Mouse (Mus musculus) lung, postnatal 25 days (tissue): Measurements from ENCODE around the gene Syne4.

Experiments
- DNase-seq: peaks from one replicate; pipeline ENCODE4 v3.0.0; 2022; ENCODE audit warnings: low spot score

Gene Syne4

DNA sequence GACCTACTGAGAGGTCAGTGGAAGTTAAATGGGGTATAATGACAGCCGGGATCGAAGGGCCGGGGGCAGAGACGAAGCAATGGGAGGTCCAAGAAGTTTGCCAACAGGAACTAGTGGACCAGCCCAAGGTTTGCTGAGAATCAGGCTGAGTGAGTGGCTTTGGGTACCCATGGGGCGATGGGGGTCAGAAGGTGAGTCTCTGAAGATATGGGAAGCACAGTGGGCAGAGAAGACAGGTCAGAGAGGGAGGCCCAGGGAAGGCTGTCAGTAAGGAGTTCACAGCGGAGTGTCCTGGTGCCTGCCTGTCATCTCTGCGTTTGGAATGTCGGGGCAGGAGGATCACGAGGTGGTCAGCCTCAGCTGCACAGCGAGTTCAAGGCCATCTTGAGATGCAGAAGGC is 13.8 kb downstream of the Syne4 start:
- no peak for DNase-seq

DNA sequence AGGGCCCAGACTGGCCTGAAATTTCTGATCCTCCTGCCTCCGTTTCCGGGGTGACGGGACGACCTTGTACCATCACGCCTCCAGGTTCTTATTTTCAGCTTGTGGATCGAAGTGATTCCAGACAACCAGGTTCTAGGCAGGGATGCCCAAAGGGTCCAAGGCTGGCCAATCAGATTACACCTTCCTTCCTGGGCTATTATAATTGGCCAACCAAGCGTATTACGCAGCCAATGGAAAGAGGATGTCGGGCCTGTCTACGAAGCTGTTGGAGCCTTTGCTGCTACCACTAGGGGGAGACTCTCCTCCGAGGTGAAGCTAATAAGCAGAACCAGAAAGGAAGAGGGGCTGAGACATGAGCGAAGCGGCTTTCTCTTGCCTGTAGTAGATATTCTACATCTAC is 17.3 kb downstream of the Syne4 start:
- DNase-seq = peak; percentile 77

DNA sequence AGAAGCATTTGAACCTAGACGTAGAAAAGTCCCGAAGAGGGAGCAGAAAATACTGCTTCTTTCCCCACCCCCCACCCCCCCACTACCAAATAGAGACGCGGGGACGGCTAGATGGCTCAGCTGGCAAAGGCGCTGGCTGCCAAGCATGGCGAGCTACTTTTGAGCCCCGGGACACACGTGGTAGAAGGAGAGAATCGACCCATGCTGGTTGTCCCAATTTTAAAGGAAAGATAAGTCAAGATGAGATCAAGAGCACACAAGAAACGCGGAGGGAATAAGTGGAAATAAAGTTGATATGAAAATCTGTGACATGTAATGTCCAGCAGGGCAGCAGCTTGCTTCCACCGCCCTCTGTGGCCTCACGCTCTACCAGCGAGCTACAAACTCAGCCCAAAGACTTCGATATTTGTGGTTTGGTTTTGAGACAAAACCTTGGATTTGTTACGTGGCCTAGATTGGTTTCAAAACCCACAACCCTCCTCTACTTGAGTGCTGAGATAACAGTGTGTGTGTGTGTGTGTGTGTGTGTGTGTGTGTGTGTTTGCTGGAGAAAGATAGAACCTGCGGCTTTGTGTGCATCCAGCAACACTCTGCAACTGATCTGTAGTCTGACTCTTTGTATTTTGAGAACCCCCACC is 18.1 kb downstream of the Syne4 start:
- no peak for DNase-seq

DNA sequence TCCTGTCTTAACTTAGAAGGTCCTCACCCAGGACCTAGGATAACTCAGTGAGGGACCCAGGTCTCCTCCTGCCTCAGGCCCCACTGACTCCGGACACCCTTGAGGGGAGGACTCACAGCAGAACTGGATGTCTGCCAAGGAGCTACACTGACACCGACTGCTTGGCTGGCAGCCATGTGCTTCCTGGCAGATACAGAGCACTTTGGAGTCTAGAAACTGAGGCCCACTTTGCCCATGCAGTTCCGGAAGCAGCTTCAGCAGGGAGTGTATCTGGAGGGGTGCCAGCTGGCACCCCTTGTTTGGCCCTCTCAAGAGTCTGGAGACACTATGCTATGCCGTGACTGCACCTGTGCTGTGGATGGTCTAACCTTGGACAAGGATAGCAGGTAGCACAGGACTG is 18.8 kb downstream of the Syne4 start:
- peak; percentile 49 for DNase-seq

DNA sequence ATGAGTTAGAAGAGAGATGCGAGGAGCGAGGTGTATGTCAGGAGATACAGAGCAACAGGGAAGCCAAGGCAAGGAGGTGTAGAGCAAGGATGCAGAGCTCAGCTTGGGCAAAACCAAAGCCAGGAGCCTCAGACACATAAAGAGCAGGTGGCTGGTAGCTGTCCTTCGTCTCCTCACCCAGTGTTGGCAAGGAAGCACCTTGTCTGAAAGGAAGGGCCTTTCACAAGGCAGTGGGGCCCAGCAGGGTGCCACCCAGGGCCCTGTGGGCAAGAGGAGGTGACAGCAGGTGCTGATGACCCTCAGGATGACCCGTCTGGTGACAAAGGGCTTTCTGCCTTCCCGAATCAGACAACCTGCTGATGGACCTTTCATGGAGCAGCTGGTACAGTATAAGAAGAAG is 20.0 kb downstream of the Syne4 start:
- no peak for DNase-seq

DNA sequence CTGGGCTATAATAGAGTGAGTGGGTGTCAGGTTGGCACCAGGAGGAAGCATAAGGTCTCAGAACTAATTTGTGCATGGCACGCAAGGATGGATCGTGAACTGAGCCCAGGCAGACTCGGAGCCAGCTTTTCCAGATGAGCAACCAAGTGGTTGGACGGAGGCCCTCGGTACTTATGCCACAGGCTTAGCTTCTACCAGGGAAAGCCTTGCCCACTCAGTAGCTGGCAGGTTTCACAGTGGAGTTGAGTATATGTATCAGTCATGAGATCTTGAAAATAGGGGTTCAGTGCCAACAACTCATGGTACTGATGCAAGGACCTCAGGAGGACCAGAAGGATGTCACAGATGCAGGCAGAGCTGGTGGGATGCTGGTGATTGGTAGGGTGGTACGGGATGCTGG is 21.1 kb downstream of the Syne4 start:
- DNase-seq = no peak

DNA sequence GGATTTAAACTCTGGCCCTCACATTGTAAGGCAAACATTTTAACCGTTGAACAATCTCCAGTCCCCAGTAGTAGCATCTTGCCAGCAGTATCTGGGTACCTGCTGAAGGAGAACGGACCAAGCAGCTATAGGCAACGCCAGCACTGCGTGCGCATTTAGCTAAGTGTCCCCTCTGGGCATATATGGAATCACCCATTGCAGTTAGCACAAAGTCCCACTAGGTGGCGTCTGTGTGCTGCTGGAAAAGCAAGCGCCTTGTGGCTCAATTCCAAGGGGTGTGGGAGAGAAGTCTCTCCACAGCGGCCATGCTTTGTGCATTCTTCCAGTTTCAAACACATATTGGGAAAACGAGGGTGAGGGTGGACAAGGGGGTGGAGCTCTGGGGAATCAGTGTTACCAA is 21.8 kb downstream of the Syne4 start:
- DNase-seq = peak; percentile 80

DNA sequence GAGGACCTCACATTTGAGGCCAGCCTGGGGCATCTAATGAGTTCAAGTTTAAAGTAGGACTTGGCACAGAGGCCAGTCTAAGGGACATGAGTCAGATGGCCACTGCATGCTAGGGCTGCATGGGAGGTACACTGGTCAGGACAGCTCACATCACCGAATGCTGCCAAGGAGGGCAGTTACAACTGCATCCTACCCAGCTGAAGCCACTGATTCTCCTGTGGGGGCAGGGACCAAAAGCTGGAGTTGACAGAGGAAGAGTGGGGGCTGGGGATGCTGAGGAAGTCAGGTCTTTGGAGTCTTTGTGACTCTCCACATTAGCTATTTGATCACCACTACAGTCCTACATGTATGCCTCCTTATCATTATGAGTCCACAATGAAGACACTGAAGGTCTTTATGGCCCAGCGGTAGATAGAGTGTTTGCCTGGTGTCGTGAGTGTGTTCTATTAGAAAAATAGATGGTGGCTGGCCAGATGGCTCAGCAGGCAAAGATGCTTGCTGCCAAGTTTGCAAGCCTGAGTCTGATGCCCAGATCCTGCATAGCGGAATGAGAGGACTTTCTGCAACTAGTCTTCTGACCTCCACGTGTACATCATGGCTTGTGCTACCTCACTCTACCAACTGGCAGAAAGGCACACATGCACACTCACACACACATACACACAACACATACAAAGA is 25.0 kb downstream of the Syne4 start:
- no peak for DNase-seq

DNA sequence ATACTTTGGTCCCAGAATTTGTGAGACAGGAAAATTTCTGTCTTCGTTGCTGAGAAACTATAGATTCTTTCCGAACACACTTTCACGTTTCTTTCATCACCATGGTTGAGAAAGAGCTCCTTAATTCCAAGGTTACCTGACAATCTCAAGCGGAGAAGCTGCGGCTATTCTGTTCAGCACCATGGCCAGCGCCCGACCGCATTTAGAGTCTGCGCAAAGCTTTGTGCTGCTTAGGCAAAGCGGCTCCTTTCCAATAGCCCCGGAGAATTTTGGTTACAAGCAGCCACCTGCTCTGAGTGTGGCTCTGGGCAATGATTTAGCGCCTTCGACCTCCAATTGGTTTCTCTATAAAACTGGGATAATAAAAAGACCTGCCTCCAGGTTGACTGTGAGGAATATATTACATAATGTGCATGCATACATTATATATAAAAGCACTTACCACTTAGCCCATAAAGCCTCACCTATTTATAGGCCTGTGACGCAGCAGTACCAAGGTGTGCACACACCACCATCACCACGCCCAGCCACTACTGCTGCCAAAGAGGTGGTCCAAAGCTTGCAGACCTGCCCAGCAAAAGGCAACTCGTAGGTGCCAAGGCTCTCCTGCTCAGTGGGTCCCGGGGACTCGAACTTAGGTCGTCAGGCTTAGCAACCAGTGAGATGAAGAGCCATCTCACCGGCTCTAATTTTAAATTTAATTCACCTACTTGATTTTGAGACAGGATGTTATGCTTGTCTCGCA is 32.2 kb downstream of the Syne4 start:
- peak; percentile 34 for DNase-seq

DNA sequence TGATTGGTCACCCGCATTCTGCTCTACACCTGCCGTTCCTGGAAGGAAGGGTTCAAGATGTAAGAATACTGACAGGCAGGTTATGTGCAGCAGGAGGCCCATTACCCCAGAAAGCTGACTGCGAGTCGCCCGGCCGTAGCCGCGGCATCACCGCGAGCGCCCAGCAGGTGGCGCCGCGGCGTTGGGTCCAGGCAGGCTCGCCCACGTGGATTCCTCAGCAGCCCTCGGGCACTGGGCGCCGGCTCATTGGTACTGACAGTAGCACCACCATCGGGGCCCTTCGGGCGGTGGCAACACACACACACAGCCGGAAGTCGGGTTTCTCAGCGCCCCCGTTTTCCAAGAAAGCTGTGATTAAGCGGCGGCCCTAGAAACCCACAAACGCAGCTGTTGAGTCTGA is 33.2 kb downstream of the Syne4 start:
- DNase-seq = peak; percentile 17

DNA sequence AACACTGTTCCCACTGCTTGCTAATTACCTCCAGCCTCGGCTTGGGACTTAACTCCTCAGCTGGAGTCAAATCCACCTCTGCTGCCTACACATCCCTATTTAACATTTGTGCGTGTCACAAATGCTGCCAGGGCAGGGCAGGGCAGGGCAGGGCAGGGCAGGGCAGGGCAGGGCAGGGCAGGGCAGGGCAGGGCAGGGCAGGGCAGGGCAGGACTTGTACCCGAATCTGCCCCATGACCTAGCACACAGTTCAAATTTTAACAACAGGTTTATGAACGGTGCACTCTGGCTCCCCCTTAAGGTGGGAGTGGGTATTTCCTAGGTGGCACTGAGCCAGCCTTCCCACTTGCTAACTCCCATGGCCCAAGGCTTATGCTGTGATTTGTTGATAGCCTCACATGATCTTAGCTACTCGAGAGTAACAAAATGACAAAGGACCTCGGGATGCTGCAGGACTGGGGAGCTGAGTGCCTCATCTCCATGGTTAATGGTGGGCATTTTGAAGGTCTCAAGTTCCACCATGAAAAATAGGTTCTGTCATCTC is 38.7 kb downstream of the Syne4 start:
- peak; percentile 58 for DNase-seq

DNA sequence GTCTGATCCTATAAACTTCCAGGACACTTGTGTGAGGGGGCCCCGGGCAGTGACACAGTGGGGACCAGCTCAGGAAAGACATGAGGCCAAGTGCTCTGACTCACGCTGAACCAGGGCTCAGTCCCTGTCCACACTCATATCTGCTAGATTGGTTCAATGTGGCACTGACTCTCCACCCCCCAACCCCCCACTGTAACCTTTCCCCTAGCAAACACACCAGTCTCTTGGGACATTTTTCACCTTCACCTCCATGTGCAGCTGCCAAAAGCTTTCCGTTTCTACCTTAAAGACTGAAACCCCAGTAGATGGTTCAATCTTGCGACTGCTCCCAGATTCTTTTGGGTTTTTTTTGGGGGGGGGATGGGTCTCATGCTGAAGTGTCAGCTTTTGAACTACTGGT is 39.5 kb downstream of the Syne4 start:
- DNase-seq = no peak

DNA sequence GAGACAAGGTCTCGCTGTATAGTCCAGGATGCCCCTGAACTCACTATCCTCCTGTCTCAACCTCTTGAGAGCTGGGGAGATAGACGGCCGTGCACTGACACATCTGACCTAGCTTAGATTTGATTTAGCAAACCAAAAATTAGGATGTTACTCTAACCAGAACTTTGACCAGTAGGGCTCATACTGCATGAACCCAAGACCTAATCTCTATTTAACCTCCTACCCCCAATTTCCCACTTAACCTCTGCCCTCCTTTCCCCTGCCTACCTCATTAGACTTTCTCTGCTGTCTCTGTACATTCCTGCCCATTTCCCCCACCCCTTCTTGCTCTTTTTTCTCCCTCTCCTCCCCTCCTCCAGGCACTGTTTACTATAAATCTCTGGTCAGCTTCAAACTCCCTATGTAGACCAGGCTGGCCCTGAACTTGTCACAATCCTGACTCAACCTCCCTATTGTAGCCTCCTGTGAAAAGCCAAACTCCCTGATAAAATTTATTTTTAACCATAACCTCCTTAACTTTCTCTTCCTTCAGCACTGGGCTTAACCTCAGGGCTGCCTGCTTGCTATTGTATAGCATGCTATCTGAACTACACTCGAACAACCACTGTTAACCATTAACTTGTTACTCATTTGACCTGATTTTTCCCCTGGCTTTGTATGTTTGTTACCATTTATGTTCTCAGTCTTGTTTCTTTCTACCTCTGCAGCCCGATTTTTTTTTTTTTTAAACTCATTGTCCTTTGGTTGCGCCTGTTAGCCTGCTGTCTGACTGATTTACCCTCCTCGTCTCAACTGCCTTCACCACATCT is 44.0 kb downstream of the Syne4 start:
- no peak for DNase-seq

DNA sequence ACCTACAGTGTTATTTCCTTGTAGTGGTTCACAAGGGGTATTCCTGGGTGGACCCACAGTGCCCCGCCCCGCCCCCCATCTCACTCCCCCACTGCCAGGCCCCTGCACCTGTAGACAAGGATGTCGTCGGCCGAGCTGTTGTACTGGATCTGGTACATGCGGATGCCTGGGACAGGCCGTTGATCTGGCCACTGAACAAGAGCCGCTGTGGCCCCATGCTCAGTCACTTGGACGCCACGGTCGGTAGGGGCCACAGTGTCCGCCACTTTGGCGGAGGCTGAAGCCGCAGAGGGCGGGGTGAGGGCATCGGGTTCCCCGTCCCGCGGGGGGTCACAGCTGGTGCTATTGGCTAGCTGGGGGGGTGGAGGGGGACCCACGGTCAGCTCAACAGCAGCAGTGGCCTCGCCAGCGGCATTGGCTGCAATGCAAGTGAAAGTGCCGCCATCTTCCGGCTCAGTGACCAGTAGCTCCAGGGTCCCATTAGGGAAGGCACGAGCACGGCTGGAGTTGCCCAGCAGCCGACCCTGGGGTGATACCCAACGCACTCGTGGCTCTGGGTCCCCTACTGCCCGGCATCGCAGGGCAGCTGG is 44.8 kb downstream of the Syne4 start:
- DNase-seq = no peak

DNA sequence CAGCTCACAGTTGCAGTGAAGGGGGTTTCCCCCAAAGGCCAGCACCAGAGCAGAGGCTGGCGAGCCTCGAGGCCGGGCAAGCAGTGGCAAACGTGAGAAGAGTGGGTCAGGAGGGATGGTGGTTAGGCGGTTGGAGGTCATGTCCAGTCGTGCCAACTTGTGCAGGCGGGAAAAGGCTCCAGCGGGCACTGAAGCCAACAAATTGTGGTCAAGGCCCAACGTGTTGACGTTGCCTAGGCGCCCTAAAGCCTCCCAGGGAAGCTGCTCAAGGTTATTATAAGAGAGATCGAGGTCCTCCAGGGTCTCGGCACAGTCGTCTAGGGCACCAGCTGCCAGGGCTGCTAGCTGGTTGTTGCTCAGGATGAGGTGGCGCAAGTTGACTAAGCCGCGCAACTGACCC is 45.4 kb downstream of the Syne4 start:
- DNase-seq = no peak

DNA sequence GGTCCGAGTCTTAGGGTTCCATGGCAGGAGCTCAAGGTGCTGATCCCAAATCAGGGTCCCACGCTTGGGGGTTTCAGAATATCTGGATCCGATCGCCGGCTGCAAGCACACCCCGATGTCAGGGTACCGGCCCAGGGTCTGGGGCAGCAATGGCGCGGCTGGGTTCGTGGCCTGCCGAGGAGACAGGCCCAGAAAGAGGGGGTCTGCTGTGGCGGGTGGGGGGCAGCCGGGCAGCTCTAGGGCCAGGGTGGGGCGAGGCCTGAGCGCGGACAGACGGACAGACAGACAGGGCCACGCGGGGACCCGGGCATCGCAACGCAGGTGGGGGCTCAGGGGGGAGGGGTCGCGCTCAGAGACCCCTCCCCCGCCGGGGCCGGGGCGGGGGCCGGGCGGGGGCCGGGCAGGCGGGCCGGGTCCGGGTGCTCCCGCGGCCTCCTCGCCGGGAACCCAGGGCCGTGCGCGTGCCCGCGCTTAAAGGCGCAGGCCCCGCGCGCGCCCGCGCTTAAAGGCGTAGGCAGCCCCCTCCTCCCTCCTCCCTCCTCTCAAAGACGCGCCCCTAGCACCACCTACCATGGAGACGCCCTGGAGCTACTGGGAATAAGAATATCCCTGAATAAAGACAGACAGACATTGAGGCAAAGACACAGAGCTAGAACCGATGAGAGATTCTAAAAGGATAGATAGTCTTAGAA is 48.2 kb downstream of the Syne4 start, which contains the start of gene Lrfn3:
Gene Lrfn3, minus strand, starts transcription at position 121 of the 692 bp plus-strand sequence.
- no peak for DNase-seq

DNA sequence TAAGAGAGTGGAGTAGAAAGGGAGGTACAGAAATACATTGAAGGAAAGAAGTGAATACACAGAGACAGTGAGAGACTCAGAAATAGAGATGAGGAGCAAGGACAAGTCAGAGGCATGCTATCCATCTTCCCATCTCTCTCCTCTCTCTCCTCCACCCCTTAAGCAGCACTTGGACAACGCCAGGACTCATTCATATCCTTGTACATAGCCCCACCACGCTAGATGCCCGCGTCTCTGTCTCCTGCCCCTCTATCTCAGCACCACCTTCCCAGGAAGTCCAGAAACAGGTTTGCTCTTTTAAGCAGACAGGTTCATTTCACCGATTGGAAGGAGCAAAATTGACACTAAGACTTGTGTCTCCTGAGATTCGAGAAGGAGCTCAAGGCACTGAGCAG is 48.7 kb downstream of the Syne4 start:
- no peak for DNase-seq

DNA sequence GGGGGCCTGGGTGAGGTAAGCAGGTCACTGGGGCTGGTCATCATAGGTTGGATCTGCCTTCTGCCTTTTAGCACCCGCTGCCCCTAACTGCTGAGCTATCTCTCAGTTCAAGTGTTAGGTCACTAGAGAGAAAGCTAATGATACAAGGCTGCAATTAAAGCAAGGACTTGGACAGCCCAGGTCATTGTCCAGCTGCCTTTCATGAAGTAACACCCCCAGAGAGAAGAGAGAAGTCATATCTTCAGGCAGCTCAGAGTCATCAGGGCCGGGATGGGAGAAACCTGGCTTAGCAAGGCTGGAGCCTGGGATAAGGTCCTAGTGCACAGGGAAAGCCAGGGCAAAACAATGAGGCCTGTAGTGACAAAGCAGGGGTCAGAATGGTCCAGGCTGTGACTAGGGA is 52.9 kb downstream of the Syne4 start:
- DNase-seq = no peak
